Mouse (Mus musculus) adrenal gland, adult 10 weeks (tissue): Measurements from ENCODE around the gene Enkur. TPM values are rescaled to one million over a fixed set of nuclear protein-coding genes. Genes with fewer than 3 reads are reported as not detected.

Source experiments
- polyA plus RNA-seq: library from polyadenylated mRNA; stranded (reverse); fragments of 350-450 nt; fragmentation: Illumina TruSeq; extraction: RNeasy Lipid Tissue Mini Kit (QIAGEN cat#74804); gene quantifications from one replicate; pipeline ENCODE4 v1.2.3, GENCODE M21; 2014; ENCODE audit warnings: low read depth, low replicate concordance

Enkur gene
- polyA plus RNA-seq: 2.9 TPM

DNA sequence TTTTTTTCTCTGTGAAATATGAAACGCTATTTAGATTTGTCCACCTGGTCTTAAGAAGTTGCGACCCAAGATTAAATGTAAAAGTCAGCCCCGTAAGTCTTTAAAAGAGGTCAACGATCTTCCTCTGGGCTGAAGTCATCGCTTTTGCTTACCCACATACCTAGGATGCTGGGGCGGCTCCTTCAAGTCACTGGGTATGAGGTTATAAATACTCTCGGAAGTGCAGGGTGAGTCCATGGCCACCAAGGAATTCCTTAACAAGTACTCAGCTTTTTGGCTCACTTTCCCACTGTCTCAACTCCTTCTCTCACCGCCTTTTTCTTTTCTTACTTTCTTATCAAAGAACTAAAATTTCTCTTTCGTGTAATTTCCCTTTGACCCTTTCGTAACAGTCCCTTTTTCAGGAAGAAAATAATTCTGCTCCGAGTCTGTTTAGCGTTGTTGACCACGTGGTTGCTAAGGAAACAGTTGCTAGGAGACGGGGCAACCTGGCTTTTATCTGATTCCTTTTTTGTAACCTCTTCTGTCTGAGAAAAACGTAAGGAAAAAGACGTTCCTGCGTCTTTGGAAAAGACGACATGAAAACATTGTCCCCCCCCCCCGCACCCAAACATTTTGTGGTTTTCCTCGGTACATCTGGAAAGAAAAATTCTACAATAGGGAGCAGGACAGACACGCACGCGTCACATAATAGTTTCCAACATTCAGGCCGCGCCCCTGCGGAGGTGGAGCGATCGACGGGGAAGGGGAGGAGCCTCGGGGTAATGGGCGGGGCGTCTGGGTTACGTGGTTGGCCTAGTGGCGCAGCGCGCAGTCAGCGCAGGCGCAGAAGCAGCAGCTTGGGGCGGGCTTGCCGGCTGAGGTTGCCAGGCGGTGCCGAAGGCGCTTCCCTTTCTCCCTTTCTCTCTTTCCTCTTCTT lies at the start of gene Enkur, which contains the start of gene Thnsl1:
Enkur (minus strand) TSS at position 454 of the 919 bp plus-strand sequence.
Thnsl1 (plus strand) TSS at position 813 of the 919 bp plus-strand sequence.

Other genes with a start within 250 kb of the Enkur start
- 79.0 TPM for gene Arhgap21, start 236.5 kb downstream of the Enkur start, polyA plus RNA-seq
- 19.0 TPM for gene Thnsl1, start 359 bp upstream of the Enkur start, polyA plus RNA-seq
- gene Gpr158, start 162.2 kb upstream of the Enkur start, polyA plus RNA-seq: 3.3 TPM